Mouse (Mus musculus) thymus, adult 2 months (tissue): ENCODE results near the gene Pex26. TPM values are rescaled to one million over a fixed set of nuclear protein-coding genes. Genes with fewer than 3 reads are reported as not detected.
A peak's percentile ranks its signal among the peaks of the same experiment; 100 is the strongest.

Experiments
- DNase-seq: peaks from one replicate; pipeline ENCODE4 v3.0.0; 2021
- H3K27ac ChIP-seq: fragments of 200-500 bp; 2 replicates; pipeline ENCODE4 v1.5.1; 2012; ENCODE audit warnings: low read length, control low read depth; ENCODE audit not compliant: control insufficient read depth, insufficient read depth
- H3K27me3 ChIP-seq: fragments of 200-500 bp; 2 replicates; pipeline ENCODE4 v1.6.1; 2012; ENCODE audit warnings: mild to moderate bottlenecking, low read length, moderate library complexity, mixed read lengths; ENCODE audit not compliant: control insufficient read depth, insufficient read depth
- H3K36me3 ChIP-seq: fragments of 200-500 bp; 2 replicates; pipeline ENCODE4 v1.6.1; 2012; ENCODE audit warnings: mild to moderate bottlenecking, low read length, moderate library complexity; ENCODE audit not compliant: control insufficient read depth, insufficient read depth
- H3K4me1 ChIP-seq: fragments of 200-500 bp; replicated peaks from 2 replicates; pipeline ENCODE4 v1.6.1; 2012; ENCODE audit warnings: low read length; ENCODE audit not compliant: control insufficient read depth, insufficient read depth
- H3K4me3 ChIP-seq: fragments of 200-500 bp; 2 replicates; pipeline ENCODE4 v1.5.1; 2012; ENCODE audit warnings: mild to moderate bottlenecking, low read length, control low read depth, moderate library complexity; ENCODE audit not compliant: control insufficient read depth, insufficient read depth
- CTCF ChIP-seq: fragments of 200-500 bp; IDR thresholded peaks from 2 replicates; pipeline ENCODE4 v1.5.1; 2012; ENCODE audit warnings: mild to moderate bottlenecking, control low read depth, low read length, moderate library complexity, borderline replicate concordance; ENCODE audit not compliant: control insufficient read depth, poor library complexity, insufficient read depth; ENCODE audit errors: extremely low read depth
- POLR2A ChIP-seq: fragments of 200-500 bp; IDR thresholded peaks from 2 replicates; pipeline ENCODE4 v1.6.1; 2012; ENCODE audit warnings: mild to moderate bottlenecking, low read length, control low read depth, moderate library complexity; ENCODE audit not compliant: control insufficient read depth, poor library complexity, insufficient read depth; ENCODE audit errors: extremely low read depth
- WGBS: fragments of 180-500 bp; shearing (Covaris S2); methylation state at CpG from one replicate; pipeline ENCODE4 v1.1.7; 2018; 5-methylcytosine and 5-hydroxymethylcytosine counted together
- polyA plus RNA-seq: library from polyadenylated mRNA; depleted of rRNA; stranded (reverse); fragments of >200 nt; gene quantifications from 2 replicates; pipeline ENCODE4 v1.2.3, GENCODE M21; 2012

The Pex26 gene
- polyA plus RNA-seq, 1 experiment: 31.7 TPM

- no peak for DNase-seq
- H3K27ac ChIP-seq: no peak overlapping the region
- H3K4me1 ChIP-seq: peaks cover 66% of the 10 kb centered on the region
- TF ChIP-seq POLR2A: no peak
- TF ChIP-seq CTCF: no peak
- no peaks in the 10 kb centered on the region for H3K36me3 ChIP-seq
- H3K4me3 ChIP-seq: no peak overlapping the region
- 46% methylated on average over 5 of the region's 5 CpGs for WGBS
- no peaks in the 10 kb centered on the region; the same call in 1 of the 2 replicates for H3K27me3 ChIP-seq
These were observed 30.8 kb downstream of the Pex26 start for GRCm38 (mm10) chr6:121214221-121214620.

GRCm38 (mm10) chr6:121214667-121215330 lies 31.3 kb downstream of the Pex26 start:
- peaks cover 66% of the 10 kb centered on the region for H3K4me1 ChIP-seq
- H3K4me3 ChIP-seq: no peak overlapping the region
- WGBS: 15% methylated on average over 8 of the region's 8 CpGs
- H3K36me3 ChIP-seq: no peaks in the 10 kb centered on the region
- no peaks in the 10 kb centered on the region; the same call in 1 of the 2 replicates for H3K27me3 ChIP-seq
- no peak for TF ChIP-seq POLR2A
- TF ChIP-seq CTCF: no peak
- DNase-seq: no peak
- no peak overlapping the region for H3K27ac ChIP-seq

GRCm38 (mm10) chr6:121215336-121215735 lies 31.9 kb downstream of the Pex26 start:
- no peak overlapping the region for H3K4me3 ChIP-seq
- WGBS: 24% methylated on average over 5 of the region's 5 CpGs
- H3K36me3 ChIP-seq: no peaks in the 10 kb centered on the region
- H3K4me1 ChIP-seq: peaks cover 64% of the 10 kb centered on the region
- H3K27ac ChIP-seq: no peak overlapping the region
- TF ChIP-seq CTCF (no peak), POLR2A (no peak)
- no peak for DNase-seq
- H3K27me3 ChIP-seq: no peaks in the 10 kb centered on the region; the same call in 1 of the 2 replicates

GRCm38 (mm10) chr6:121215896-121216295 lies 32.4 kb downstream of the Pex26 start:
- 69% methylated on average over 6 of the region's 6 CpGs for WGBS
- Histone ChIP-seq H3K4me1 (peaks cover 59% of the 10 kb centered on the region), H3K4me3 (no peak overlapping the region), H3K36me3 (no peaks in the 10 kb centered on the region), H3K27me3 (no peaks in the 10 kb centered on the region; the same call in 1 of the 2 replicates), H3K27ac (no peak overlapping the region)
- no peak for TF ChIP-seq POLR2A
- TF ChIP-seq CTCF: no peak
- DNase-seq: no peak

GRCm38 (mm10) chr6:121216589-121217255 lies 33.3 kb downstream of the Pex26 start:
- Histone ChIP-seq H3K27me3 (no peaks in the 10 kb centered on the region), H3K4me3 (no peak overlapping the region), H3K4me1 (peaks cover 51% of the 10 kb centered on the region), H3K36me3 (no peaks in the 10 kb centered on the region), H3K27ac (no peak overlapping the region)
- TF ChIP-seq CTCF: no peak
- TF ChIP-seq POLR2A: no peak
- 54% methylated on average over 5 of the region's 5 CpGs for WGBS
- no peak for DNase-seq

GRCm38 (mm10) chr6:121218002-121218401 lies 34.5 kb downstream of the Pex26 start:
- WGBS: 9% methylated on average over 7 of the region's 7 CpGs
- Histone ChIP-seq H3K27ac (peak overlapping the region; percentile 3; the same call in 1 of the 2 replicates), H3K27me3 (no peaks in the 10 kb centered on the region), H3K36me3 (no peaks in the 10 kb centered on the region), H3K4me1 (peaks cover 52% of the 10 kb centered on the region), H3K4me3 (peak overlapping the region; percentile 1; the same call in 1 of the 2 replicates)
- DNase-seq: peak; percentile 43
- TF ChIP-seq CTCF (no peak), POLR2A (0 out of 2 replicates have a peak, but pooled peaks have one; percentile 26)
